Mouse (Mus musculus) neural tube, embryonic 14.5 days (tissue): ENCODE results near the gene Magi3. TPM values are rescaled to one million over a fixed set of nuclear protein-coding genes. Genes with fewer than 3 reads are reported as not detected.

Experiments used
- ATAC-seq: fragments of 200-750 bp; cut with Nextera tagmentation; 2 replicates; pipeline ENCODE4 v1.8.0; 2017; ENCODE audit warnings: low read depth, mild to moderate bottlenecking, moderate TSS enrichment, moderate library complexity
- H3K27ac ChIP-seq: fragments of 300-500 bp; sonication (generic); 2 replicates; pipeline ENCODE4 v1.5.1; 2014; ENCODE audit warnings: low read depth, mild to moderate bottlenecking, control low read depth, low read length, moderate library complexity, mixed read lengths
- H3K27me3 ChIP-seq: fragments of 300-500 bp; sonication (generic); 2 replicates; pipeline ENCODE4 v1.6.1; 2014; ENCODE audit warnings: low read length; ENCODE audit not compliant: control insufficient read depth, insufficient read depth
- H3K36me3 ChIP-seq: fragments of 300-500 bp; sonication (generic); 2 replicates; pipeline ENCODE4 v1.6.1; 2014; ENCODE audit warnings: low read length, mixed read lengths; ENCODE audit not compliant: control insufficient read depth, insufficient read depth
- H3K4me1 ChIP-seq: fragments of 300-500 bp; sonication (generic); 2 replicates; pipeline ENCODE4 v1.6.1; 2014; ENCODE audit warnings: low read length; ENCODE audit not compliant: control insufficient read depth, insufficient read depth
- H3K4me2 ChIP-seq: fragments of 300-500 bp; sonication (generic); 2 replicates; pipeline ENCODE4 v1.6.1; 2014; ENCODE audit warnings: mild to moderate bottlenecking, low read depth, low read length, control low read depth
- H3K4me3 ChIP-seq: fragments of 300-500 bp; sonication (generic); 2 replicates; pipeline ENCODE4 v1.5.1; 2014; ENCODE audit warnings: low read depth, low read length, control low read depth, mixed read lengths
- H3K9ac ChIP-seq: fragments of 300-500 bp; sonication (generic); replicated peaks from 2 replicates; pipeline ENCODE4 v1.6.1; 2014; ENCODE audit warnings: low read depth, mild to moderate bottlenecking, control low read depth, low read length, mixed read lengths
- H3K9me3 ChIP-seq: fragments of 300-500 bp; sonication (generic); 2 replicates; pipeline ENCODE4 v1.6.1; 2016; ENCODE audit warnings: low read length; ENCODE audit not compliant: control insufficient read depth
- WGBS: fragments of 180-500 bp; shearing (Covaris S2); extraction: QIAGEN DNeasy Blood & Tissue Kit; methylation state at CpG from one replicate; pipeline ENCODE4 v1.1.7; 2014; 5-methylcytosine and 5-hydroxymethylcytosine counted together
- polyA plus RNA-seq: library from polyadenylated mRNA; unstranded; fragments of >200 nt; fragmentation: Nextera tagmentation; extraction: Ambion mirVana; gene quantifications from 2 replicates; pipeline ENCODE4 v1.2.1, GENCODE M21; 2014

The Magi3 gene
- polyA plus RNA-seq, 1 experiment from 2014 or later = 10.6 TPM

- H3K27ac ChIP-seq = no peak overlapping the region
- WGBS = 79% methylated on average over 3 of the region's 3 CpGs
- no peaks in the 10 kb centered on the region for H3K9me3 ChIP-seq
- no peak overlapping the region for H3K4me2 ChIP-seq
- no peaks in the 10 kb centered on the region for H3K4me1 ChIP-seq
- no peak overlapping the region for H3K4me3 ChIP-seq
- H3K27me3 ChIP-seq = no peaks in the 10 kb centered on the region
- H3K36me3 ChIP-seq = no peaks in the 10 kb centered on the region
- no peak overlapping the region for H3K9ac ChIP-seq
- no peak for ATAC-seq
These were observed 58.8 kb downstream of the Magi3 start for GRCm38 (mm10) chr3:104161347-104161746.

- Histone ChIP-seq H3K27ac (no peak overlapping the region), H3K27me3 (no peaks in the 10 kb centered on the region), H3K9ac (no peak overlapping the region), H3K4me3 (no peak overlapping the region), H3K9me3 (no peaks in the 10 kb centered on the region), H3K4me1 (no peaks in the 10 kb centered on the region), H3K4me2 (no peak overlapping the region), H3K36me3 (no peaks in the 10 kb centered on the region)
- 89% methylated on average over 6 of the region's 6 CpGs for WGBS
- ATAC-seq = no peak
These were observed 59.6 kb downstream of the Magi3 start for GRCm38 (mm10) chr3:104160603-104161002.

- 72% methylated on average over 2 of the region's 2 CpGs for WGBS
- Histone ChIP-seq H3K4me2 (no peak overlapping the region), H3K27ac (no peak overlapping the region), H3K4me3 (no peak overlapping the region), H3K27me3 (no peaks in the 10 kb centered on the region), H3K36me3 (no peaks in the 10 kb centered on the region), H3K9me3 (no peaks in the 10 kb centered on the region), H3K9ac (no peak overlapping the region), H3K4me1 (no peaks in the 10 kb centered on the region)
- no peak for ATAC-seq
These were observed 70.0 kb downstream of the Magi3 start for GRCm38 (mm10) chr3:104150146-104150545.

GRCm38 (mm10) chr3:104142376-104142775 is 77.8 kb downstream of the Magi3 start:
- 39% methylated on average over 4 of the region's 4 CpGs for WGBS
- H3K4me2 ChIP-seq = no peak overlapping the region
- H3K27me3 ChIP-seq = no peaks in the 10 kb centered on the region
- H3K4me3 ChIP-seq = no peak overlapping the region
- H3K9ac ChIP-seq = no peak overlapping the region
- H3K4me1 ChIP-seq = no peaks in the 10 kb centered on the region
- no peak for ATAC-seq
- no peaks in the 10 kb centered on the region for H3K36me3 ChIP-seq
- no peak overlapping the region for H3K27ac ChIP-seq
- H3K9me3 ChIP-seq = no peaks in the 10 kb centered on the region

- H3K4me2 ChIP-seq = no peak overlapping the region
- no peaks in the 10 kb centered on the region for H3K27me3 ChIP-seq
- no peaks in the 10 kb centered on the region for H3K4me1 ChIP-seq
- no peak overlapping the region for H3K27ac ChIP-seq
- no peak overlapping the region for H3K9ac ChIP-seq
- no peaks in the 10 kb centered on the region for H3K9me3 ChIP-seq
- WGBS = 94% methylated on average over 4 of the region's 4 CpGs
- no peak for ATAC-seq
- no peak overlapping the region for H3K4me3 ChIP-seq
- no peaks in the 10 kb centered on the region for H3K36me3 ChIP-seq
These were observed 81.2 kb downstream of the Magi3 start for GRCm38 (mm10) chr3:104138953-104139450.

- H3K9me3 ChIP-seq = no peaks in the 10 kb centered on the region
- WGBS = 45% methylated on average over 1 of the region's 1 CpGs
- H3K9ac ChIP-seq = no peak overlapping the region
- no peak overlapping the region for H3K4me2 ChIP-seq
- no peak overlapping the region for H3K27ac ChIP-seq
- no peaks in the 10 kb centered on the region for H3K36me3 ChIP-seq
- H3K4me1 ChIP-seq = no peaks in the 10 kb centered on the region
- H3K27me3 ChIP-seq = no peaks in the 10 kb centered on the region
- ATAC-seq = no peak
- no peak overlapping the region for H3K4me3 ChIP-seq
These were observed 94.5 kb downstream of the Magi3 start for GRCm38 (mm10) chr3:104125628-104126027.

- WGBS = 98% methylated on average over 1 of the region's 1 CpGs
- ATAC-seq = no peak
These were observed 96.3 kb downstream of the Magi3 start for GRCm38 (mm10) chr3:104123846-104124245.

GRCm38 (mm10) chr3:104109478-104109877 is 110.7 kb downstream of the Magi3 start:
- H3K4me1 ChIP-seq = no peaks in the 10 kb centered on the region
- ATAC-seq = no peak

More at GRCm38 (mm10) chr3:104123846-104124245, 96.3 kb downstream of the Magi3 start:
- Histone ChIP-seq H3K27ac (no peak overlapping the region), H3K4me1 (no peaks in the 10 kb centered on the region), H3K27me3 (no peaks in the 10 kb centered on the region), H3K9ac (no peak overlapping the region), H3K36me3 (no peaks in the 10 kb centered on the region), H3K4me2 (no peak overlapping the region), H3K4me3 (no peak overlapping the region), H3K9me3 (no peaks in the 10 kb centered on the region)

GRCm38 (mm10) chr3:104104942-104105341 is 115.2 kb downstream of the Magi3 start:
- ATAC-seq = no peak
- Histone ChIP-seq H3K4me1 (no peaks in the 10 kb centered on the region), H3K9ac (no peak overlapping the region), H3K9me3 (no peaks in the 10 kb centered on the region), H3K36me3 (no peaks in the 10 kb centered on the region), H3K27me3 (no peaks in the 10 kb centered on the region), H3K4me2 (no peak overlapping the region), H3K27ac (no peak overlapping the region), H3K4me3 (no peak overlapping the region)
- 59% methylated on average over 1 of the region's 1 CpGs for WGBS

More at GRCm38 (mm10) chr3:104109478-104109877, 110.7 kb downstream of the Magi3 start:
- Histone ChIP-seq H3K36me3 (no peaks in the 10 kb centered on the region), H3K9ac (no peak overlapping the region), H3K4me3 (no peak overlapping the region), H3K27ac (no peak overlapping the region), H3K27me3 (no peaks in the 10 kb centered on the region), H3K9me3 (no peaks in the 10 kb centered on the region), H3K4me2 (no peak overlapping the region)
- WGBS = 79% methylated on average over 3 of the region's 3 CpGs
